Mouse (Mus musculus): ENCODE measurements around the gene Tbl3. TPM values are rescaled to one million over a fixed set of nuclear protein-coding genes. Genes with fewer than 3 reads are reported as not detected.
"Not testable (repeated sequence)": the region's sequence is repeated elsewhere in the genome, so short reads cannot be mapped to it uniquely, and the experiment has no call there.

Gene Tbl3
- total RNA-seq, 1 experiment from 2014 or later = 35.8 TPM

DNA sequence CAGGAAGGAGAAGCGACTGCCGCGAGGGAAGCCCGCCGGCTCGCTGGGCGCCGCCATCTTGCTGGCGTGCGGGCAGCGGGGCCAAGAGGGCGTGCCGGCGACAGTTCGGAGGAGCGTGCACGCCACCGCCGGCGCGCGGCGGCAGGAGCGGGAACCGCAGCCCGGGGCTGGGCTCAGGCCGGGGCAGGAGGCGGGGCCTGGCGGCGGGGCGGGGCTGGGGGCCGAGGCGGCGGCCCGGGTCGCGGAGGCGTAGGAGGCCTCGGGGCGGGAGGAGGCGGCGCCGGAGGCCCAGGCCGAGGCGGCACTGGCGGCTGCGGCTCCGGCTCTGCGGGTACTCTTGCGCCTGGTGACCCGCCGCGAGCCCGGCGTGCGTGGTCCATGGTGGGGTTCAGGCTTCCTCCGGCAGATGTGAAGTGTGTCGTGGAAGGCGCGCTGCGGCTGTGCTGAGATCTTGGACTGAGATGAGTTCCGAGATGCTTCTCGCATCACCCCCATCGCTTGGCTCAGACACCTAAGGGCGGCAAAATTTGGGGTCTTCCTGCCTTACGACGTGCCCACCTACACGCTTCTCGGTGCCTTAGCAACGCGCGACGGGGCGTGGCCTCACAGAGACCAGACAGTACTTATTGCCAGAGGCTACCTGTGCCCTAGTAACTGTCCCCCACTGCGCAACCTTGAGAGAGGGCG is 11.3 kb downstream of the Tbl3 start, which contains the start of the genes Gfer and Noxo1:
Gene Gfer (minus strand): TSS at position 146 of the 687 bp plus-strand sequence.
Gene Noxo1 (plus strand): TSS at position 224 of the 687 bp plus-strand sequence.
- DNase-seq = peak; percentile 95

- DNase-seq = no peak
Observed at GRCm38 (mm10) chr17:24695326-24696010, 12.0 kb downstream of the Tbl3 start.

- DNase-seq = no peak
Observed at GRCm38 (mm10) chr17:24692385-24692784, 15.1 kb downstream of the Tbl3 start.

GRCm38 (mm10) chr17:24689251-24690081 is 18.0 kb downstream of the Tbl3 start, which contains the start of gene Syngr3:
Gene Syngr3, minus strand, starts transcription at chr17:24689955.
- DNase-seq = no peak

GRCm38 (mm10) chr17:24687599-24687998 is 19.9 kb downstream of the Tbl3 start:
- DNase-seq = no peak

- DNase-seq = peak; percentile 76
Observed at GRCm38 (mm10) chr17:24687146-24687595, 20.3 kb downstream of the Tbl3 start.

DNA sequence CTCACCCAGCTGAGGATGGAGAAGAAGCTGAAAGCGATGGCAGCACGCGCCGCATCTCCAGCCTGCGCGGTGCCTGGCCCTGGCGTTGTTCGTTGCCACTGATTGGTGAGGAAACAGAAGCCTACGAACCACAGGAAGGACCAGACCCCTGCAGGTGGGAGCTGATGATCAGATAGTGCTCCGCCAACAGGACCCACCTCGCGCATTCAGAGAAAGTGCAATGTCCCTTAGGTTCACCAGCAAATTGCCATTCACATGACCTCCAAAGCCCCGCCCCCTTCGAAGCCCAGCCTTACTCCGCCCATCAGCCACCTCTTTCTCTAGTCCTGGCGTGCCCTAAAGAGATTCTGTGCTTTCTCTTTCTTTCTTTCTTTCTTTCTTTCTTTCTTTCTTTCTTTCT is 20.9 kb downstream of the Tbl3 start:
- DNase-seq = peak; percentile 76

- DNase-seq = no peak
Observed at GRCm38 (mm10) chr17:24677500-24678080, 29.9 kb downstream of the Tbl3 start.

DNA sequence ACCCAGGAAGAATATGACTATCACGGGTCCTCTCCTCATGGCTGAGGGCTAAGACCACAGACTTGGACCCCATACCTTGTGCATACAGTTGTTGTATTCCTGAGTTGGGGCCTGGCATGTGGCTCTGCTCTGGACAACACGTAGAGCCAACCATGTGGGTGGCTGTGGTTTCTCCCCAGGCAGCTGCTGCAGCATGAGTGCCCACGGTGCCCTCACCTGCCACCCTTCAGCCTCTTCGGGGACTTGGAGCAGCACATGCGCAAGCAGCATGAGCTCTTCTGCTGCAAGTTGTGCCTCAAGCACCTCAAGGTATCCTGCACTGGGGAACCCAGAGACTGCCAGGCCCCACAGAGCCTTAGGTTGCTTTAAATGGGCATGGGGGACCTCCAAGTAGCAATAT is 30.6 kb downstream of the Tbl3 start:
- DNase-seq = no peak

- DNase-seq = peak; percentile 83
Observed at GRCm38 (mm10) chr17:24676187-24676586, 31.3 kb downstream of the Tbl3 start.

- DNase-seq = no peak
Observed at GRCm38 (mm10) chr17:24674277-24674676, 33.2 kb downstream of the Tbl3 start.

DNA sequence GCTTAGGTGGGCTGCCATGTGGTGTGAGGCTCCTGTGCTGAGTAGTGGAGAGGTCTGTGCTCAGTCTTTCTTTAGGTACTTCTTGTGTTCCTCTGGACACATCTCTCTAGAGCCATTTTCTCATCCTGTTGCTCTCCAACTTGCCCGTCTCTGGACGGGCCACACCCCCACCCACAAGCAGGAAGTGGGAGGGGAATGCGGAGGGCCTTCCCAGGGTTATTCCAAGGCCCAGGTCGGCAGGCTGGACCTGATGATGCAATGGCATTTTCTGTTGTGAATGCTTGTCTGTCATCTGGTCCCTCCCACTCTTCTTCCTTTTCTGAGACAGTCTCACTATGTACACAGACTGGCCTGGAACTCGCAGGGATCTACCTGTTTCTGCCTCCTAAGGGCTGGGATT is 35.3 kb downstream of the Tbl3 start:
- peak; percentile 85 for DNase-seq

- DNase-seq = no peak
Observed at GRCm38 (mm10) chr17:24671346-24671745, 36.1 kb downstream of the Tbl3 start.

- peak; percentile 29 for DNase-seq
Observed at GRCm38 (mm10) chr17:24670246-24670844, 37.1 kb downstream of the Tbl3 start.

DNA sequence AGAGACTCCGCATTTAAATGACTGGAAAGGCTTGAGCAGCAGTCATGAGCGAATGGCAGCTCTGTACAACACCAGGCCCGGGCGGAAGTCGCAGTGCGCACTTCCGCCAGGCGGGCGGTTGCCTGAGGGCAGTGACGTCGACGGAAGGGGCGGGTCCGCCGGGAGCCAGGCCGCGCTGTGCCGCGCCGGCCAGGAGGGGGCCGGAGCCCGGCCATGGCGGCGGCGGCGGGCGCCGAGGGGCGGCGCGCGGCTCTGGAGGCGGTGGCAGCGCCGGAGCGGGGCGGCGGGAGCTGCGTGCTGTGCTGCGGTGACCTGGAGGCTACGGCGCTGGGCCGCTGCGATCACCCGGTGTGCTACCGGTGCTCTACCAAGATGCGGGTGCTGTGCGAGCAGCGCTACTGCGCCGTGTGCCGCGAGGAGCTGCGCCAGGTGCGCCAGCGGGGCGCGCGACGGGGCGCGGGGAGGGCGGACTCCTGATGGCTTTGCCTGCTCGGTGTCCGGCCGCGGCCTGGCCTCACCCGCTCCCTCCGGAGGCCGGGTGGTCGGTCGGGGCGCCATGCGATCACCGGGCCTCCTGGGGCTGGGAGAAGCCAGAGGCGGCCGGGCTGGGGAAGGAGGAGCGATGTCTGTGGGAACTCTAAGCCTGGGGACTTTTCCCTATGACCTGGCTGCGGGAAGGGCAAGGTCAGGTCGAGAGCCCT is 37.8 kb downstream of the Tbl3 start, which contains the start of gene Zfp598:
Gene Zfp598 (plus strand): TSS at position 143 of the 701 bp plus-strand sequence.
- peak; percentile 98 for DNase-seq

DNA sequence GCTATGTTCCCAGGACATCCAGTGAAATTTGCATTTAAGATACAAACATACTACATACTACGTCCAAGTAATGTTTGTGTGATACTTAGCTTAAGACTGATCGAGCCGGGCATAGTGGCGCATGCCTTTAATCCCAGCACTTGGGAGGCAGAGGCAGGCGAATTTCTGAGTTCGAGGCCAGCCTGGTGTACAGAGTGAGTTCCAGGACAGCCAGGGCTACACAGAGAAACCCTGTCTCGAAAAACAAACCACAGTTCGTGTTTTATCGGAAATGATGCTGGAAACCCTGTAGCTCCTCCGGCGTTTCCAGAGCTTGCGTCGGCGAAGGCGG is 38.3 kb downstream of the Tbl3 start:
- DNase-seq = not testable (repeated sequence)

- DNase-seq = peak; percentile 70
Observed at GRCm38 (mm10) chr17:24667416-24667815, 40.0 kb downstream of the Tbl3 start.

DNA sequence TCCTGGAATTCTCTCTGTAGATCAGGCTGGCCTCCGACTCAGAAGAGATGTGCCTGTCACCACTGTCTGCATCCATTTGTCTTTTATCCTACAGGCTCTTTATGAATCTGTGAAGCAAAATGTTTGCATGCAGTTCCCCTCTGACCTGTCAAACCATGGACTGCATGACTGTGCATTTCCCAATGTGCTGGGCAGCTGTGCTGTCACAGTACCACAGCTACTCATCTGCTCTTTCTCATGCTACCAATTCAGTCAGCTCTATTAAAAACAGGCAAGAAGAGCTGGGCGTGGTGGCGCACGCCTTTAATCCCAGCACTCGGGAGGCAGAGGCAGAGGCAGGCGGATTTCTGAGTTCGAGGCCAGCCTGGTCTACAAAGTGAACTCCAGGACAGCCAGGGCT is 40.4 kb downstream of the Tbl3 start:
- not testable (repeated sequence) for DNase-seq

DNA sequence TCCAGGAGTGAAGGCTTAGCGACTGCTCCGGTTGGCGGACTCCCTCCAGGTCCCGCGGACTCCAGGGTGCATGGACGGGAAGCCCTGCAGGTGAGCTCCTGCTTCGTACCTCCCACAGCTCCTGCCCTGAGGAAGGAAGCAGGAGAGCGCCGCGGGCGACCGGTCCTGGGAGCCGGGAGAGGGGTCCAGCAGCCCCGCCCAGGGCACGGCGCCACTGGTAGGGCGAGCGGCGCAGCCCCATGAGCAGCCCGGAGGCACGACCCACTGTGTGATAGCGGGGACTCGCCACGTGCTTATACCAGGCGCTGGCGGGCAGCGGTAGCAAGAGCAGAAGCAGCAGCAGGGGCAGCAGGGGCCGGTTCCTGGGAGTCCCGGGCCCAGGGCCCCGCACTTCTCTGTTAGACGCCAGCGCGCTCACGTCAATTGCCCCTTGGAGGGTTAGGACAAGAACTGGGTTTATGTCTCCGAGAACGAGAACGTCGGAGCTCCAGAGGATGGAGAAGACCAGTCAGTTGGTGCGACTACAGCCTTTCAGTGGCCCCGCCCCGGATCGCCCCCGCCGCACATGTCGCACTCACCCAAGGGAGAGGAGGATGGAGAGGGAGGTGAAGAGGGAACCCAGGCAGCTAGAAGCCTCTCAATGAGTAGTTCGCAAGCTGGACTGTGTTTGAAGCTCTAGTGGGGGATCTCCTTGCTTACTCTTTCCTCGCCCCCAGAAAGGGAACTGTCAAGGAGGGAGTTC is 49.3 kb downstream of the Tbl3 start, which contains the start of gene Npw:
Gene Npw (minus strand): TSS at position 441 of the 742 bp plus-strand sequence.
- peak; percentile 44 for DNase-seq

GRCm38 (mm10) chr17:24654969-24655368 is 52.5 kb downstream of the Tbl3 start:
- DNase-seq = no peak

All from adrenal gland, postnatal 14 days (tissue).